Mouse (Mus musculus): ENCODE data around the gene Fam163b. TPM values are rescaled to one million over a fixed set of nuclear protein-coding genes. Genes with fewer than 3 reads are reported as not detected.

The Fam163b gene
- polyA plus RNA-seq, 1 experiment from 2014 or later: 0.79 TPM

DNA sequence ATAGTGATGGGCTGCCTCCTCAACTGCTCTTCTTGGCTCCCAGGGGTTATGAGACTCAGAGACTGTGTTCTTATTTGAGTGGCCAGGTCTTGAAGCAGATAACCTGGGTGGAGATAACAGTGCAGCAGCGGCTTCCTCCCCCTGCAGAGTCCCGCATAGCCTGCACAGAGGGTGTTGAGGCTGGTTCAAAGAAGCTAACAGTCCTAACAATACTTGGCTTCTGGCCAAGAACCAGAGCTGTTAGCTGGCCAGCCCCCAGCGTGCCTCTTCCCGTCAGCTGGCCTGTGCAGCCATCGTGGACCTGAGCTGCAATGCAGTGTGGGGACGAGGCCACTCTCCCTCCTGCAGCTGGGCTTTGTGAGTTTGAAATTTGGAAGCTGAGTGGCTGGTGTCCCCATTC, 44.5 kb downstream of the Fam163b start:
- H3K27ac ChIP-seq: peak overlapping the region; percentile 73
- peaks cover 9% of the 10 kb centered on the region; the same call in 1 of the 2 replicates for H3K36me3 ChIP-seq
- peaks cover 14% of the 10 kb centered on the region; the same call in 1 of the 2 replicates for H3K27me3 ChIP-seq (ENCODE audit: low read depth, poor library complexity, severe bottlenecking)
- H3K4me3 ChIP-seq: no peak overlapping the region
- DNase-seq (ENCODE audit: low spot score): no peak
- H3K4me1 ChIP-seq: peaks cover 31% of the 10 kb centered on the region
- H3K9me3 ChIP-seq (replicated peaks): no peaks in the 10 kb centered on the region
- WGBS: 47% methylated on average over 6 of the region's 6 CpGs

DNA sequence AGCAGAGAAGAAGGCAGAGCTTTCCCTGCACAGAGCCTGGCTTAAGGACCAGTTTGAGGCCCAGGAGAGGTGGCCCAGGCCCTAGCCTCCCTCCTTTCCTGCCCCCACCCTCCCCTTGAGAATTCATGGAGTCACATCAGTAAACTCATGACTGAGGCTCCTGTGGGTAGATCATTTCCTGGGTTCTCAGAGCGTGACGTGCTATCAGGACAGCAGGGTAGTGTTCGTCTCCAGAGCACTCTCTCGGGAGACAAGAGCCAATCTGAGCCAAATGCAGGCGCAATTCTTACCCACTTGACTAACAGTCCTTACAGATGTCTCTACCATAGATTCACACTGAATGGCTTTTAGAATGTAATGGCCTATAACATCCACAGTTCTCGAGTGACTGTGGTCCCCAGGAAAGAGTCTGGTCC, 45.0 kb downstream of the Fam163b start:
- H3K4me1 ChIP-seq: peaks cover 31% of the 10 kb centered on the region
- H3K4me3 ChIP-seq: no peak overlapping the region
- WGBS: 65% methylated on average over 6 of the region's 6 CpGs
- no peak for DNase-seq (ENCODE audit: low spot score)
- H3K36me3 ChIP-seq: peaks cover 9% of the 10 kb centered on the region; the same call in 1 of the 2 replicates
- no peaks in the 10 kb centered on the region for H3K9me3 ChIP-seq (replicated peaks)
- H3K27ac ChIP-seq: peak overlapping the region; percentile 73
- H3K27me3 ChIP-seq (ENCODE audit: low read depth, poor library complexity, severe bottlenecking): peaks cover 10% of the 10 kb centered on the region; the same call in 1 of the 2 replicates

DNA sequence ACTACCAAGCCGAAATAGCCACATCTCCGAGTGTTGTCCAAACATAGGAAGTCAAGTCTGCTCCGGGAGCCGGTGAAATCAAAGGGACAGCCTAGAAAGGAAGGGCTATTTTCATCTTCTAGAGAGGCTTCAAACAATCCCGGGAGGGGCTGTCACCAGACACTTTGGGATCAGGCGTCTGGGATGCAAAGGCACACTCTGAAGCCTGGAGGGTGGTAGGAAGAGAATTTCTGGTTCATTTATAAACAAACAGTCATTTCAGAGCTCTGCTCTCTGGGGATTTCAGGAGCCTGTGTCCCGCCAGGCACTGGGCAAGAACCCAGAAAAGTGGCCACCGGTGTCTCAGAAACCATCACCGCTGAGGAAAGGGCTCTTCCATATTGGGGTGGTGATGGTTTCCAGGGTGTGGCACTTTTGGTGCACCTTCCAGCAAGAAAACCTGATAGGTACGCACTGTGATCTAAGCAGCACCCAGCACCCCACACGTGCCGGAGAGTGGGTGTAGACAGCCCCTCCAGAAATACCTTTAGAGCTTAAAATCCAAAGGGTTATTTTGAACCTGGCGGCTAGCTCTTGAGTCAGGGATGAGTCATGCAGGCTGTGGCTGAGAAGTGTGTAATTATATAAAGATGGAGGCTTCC, 45.8 kb downstream of the Fam163b start:
- Histone ChIP-seq H3K4me1 (peaks cover 31% of the 10 kb centered on the region), H3K27me3 (ENCODE audit: low read depth, poor library complexity, severe bottlenecking) (peaks cover 10% of the 10 kb centered on the region; the same call in 1 of the 2 replicates), H3K27ac (0 out of 2 replicates have a peak overlapping the region, but pooled peaks have one; percentile 54), H3K9me3 (replicated peaks) (no peaks in the 10 kb centered on the region), H3K4me3 (no peak overlapping the region), H3K36me3 (peaks cover 9% of the 10 kb centered on the region; the same call in 1 of the 2 replicates)
- WGBS: 53% methylated on average over 13 of the region's 13 CpGs
- DNase-seq (ENCODE audit: low spot score): no peak

DNA sequence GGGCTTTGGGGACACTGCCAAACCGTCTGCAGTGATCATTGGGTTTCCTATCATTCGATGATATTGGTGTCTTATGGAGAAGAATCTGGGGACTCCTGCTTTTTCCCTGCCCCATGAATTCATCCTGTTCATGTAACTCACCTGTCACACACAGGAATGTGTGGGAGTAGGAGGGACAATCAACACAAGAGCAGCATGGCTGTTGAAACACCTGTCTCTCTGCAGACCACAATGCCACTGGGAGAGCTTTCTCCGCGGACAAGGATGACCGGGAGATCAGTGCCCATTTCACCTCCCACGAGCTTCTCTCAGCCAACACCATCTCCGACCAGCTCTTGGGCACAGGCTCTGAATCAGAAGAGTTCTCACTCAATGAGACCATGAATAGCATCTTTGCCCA, 47.1 kb downstream of the Fam163b start:
- Histone ChIP-seq H3K4me1 (peaks cover 29% of the 10 kb centered on the region), H3K4me3 (no peak overlapping the region), H3K27ac (no peak overlapping the region), H3K36me3 (peaks cover 14% of the 10 kb centered on the region; the same call in 1 of the 2 replicates), H3K27me3 (ENCODE audit: low read depth, poor library complexity, severe bottlenecking) (peaks cover 10% of the 10 kb centered on the region; the same call in 1 of the 2 replicates), H3K9me3 (replicated peaks) (no peaks in the 10 kb centered on the region)
- DNase-seq (ENCODE audit: low spot score): no peak
- 94% methylated on average over 7 of the region's 7 CpGs for WGBS

DNA sequence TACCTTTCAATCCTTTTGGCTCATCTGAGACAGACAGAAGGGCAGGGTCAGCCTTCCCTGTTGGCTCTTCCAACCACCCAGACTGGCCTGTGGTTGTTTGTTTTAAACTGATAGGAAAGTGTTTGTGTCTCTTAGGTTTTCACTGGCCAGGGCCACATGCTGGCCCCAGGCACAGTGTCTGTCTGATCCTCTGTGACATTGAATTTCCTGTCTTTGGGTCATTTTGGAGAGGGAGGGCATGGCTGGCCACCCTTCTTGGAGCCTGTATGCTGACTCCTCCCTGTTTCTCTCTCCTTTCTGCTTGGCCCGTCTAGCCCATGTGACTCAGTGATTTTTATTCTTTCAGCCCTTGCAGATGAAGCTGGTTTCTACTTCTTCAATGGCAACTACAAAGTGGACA, 53.1 kb downstream of the Fam163b start:
- H3K27me3 ChIP-seq (ENCODE audit: low read depth, poor library complexity, severe bottlenecking): no peaks in the 10 kb centered on the region
- no peaks in the 10 kb centered on the region for H3K9me3 ChIP-seq (replicated peaks)
- H3K4me1 ChIP-seq: peaks cover 50% of the 10 kb centered on the region
- WGBS: 55% methylated on average over 1 of the region's 1 CpGs
- H3K27ac ChIP-seq: 0 out of 2 replicates have a peak overlapping the region, but pooled peaks have one; percentile 0
- H3K4me3 ChIP-seq: no peak overlapping the region
- no peak for DNase-seq (ENCODE audit: low spot score)
- H3K36me3 ChIP-seq: peaks cover 18% of the 10 kb centered on the region; the same call in 1 of the 2 replicates

DNA sequence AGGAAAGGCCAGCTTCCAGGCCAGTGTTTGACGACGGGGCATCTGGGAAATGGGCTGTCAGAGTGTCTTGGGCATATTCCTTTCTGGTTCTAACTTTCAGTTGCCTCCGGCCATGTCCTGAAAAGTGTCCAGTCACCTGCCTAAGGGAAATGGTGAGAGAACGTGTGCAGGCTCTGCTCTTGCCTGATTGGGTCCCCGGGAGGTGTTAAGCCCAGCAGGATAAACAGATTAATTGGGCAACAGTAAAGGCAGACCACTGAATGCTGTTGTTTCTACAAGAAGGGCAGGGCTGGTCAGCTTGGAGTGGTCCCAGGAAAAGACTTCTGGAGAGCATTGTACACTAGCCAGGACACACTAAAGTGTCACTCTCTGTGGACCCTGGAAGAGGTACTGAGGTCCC, 53.6 kb downstream of the Fam163b start:
- Histone ChIP-seq H3K36me3 (peaks cover 15% of the 10 kb centered on the region; the same call in 1 of the 2 replicates), H3K27ac (no peak overlapping the region), H3K4me1 (peaks cover 56% of the 10 kb centered on the region), H3K27me3 (ENCODE audit: low read depth, poor library complexity, severe bottlenecking) (no peaks in the 10 kb centered on the region), H3K4me3 (no peak overlapping the region), H3K9me3 (replicated peaks) (no peaks in the 10 kb centered on the region)
- DNase-seq (ENCODE audit: low spot score): no peak
- 69% methylated on average over 5 of the region's 5 CpGs for WGBS

DNA sequence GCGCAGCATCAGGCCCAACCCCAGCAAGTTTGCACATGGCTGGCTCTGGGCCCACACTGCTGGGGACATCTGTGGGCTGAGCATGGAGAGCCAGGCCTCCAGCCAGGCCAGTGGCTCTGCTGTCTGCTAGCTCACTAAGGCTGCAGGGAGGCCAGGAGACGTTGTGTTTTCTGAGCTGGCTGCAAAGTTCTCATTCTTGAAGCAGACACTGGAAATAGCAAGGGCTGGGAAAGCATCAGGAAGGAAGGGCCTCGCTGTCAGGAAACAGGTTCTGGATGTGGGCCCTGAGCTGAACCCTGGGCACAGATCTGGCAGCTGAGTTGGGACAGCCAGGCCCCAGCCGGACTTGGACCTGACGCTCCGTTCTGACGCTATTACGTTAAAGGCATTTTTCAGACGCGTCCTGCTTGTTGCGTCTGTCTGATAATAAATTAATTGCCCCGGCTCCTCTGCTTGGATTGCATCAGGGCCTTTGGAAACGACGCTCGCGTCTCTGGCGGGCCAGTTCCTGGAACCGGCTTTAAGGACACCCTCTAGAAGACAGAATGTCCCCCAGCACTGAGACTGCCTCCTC, 54.1 kb downstream of the Fam163b start:
- H3K4me1 ChIP-seq: peaks cover 61% of the 10 kb centered on the region
- H3K9me3 ChIP-seq (replicated peaks): no peaks in the 10 kb centered on the region
- 69% methylated on average over 18 of the region's 18 CpGs for WGBS
- peak overlapping the region; percentile 17 for H3K27ac ChIP-seq
- peaks cover 11% of the 10 kb centered on the region; the same call in 1 of the 2 replicates for H3K36me3 ChIP-seq
- DNase-seq (ENCODE audit: low spot score): no peak
- H3K27me3 ChIP-seq (ENCODE audit: low read depth, poor library complexity, severe bottlenecking): no peaks in the 10 kb centered on the region
- H3K4me3 ChIP-seq: no peak overlapping the region

DNA sequence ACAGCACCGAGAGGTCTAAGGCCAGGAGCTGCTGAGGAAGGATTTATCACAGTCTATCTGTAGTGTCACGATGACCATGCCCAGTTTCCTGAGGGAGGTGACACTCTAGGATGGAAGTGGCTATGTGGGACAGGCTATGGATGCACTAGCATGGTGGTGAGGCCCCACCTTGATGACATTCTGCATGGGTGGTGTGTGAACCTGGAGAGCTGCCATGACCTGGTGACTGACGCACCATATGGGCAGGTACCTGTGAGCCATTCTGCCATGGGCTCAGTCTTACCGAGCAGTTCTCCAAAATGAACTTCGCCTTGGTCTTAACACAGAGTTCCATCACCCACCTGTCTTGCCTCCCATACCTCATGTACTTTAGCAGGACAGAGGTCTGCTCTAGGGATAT, 54.7 kb downstream of the Fam163b start:
- DNase-seq (ENCODE audit: low spot score): no peak
- no peaks in the 10 kb centered on the region for H3K27me3 ChIP-seq (ENCODE audit: low read depth, poor library complexity, severe bottlenecking)
- peaks cover 61% of the 10 kb centered on the region for H3K4me1 ChIP-seq
- no peaks in the 10 kb centered on the region for H3K9me3 ChIP-seq (replicated peaks)
- H3K36me3 ChIP-seq: peaks cover 11% of the 10 kb centered on the region; the same call in 1 of the 2 replicates
- 88% methylated on average over 5 of the region's 5 CpGs for whole genome bisulfite sequencing
- H3K27ac ChIP-seq: peak overlapping the region; percentile 42; the same call in 1 of the 2 replicates
- H3K4me3 ChIP-seq: no peak overlapping the region

DNA sequence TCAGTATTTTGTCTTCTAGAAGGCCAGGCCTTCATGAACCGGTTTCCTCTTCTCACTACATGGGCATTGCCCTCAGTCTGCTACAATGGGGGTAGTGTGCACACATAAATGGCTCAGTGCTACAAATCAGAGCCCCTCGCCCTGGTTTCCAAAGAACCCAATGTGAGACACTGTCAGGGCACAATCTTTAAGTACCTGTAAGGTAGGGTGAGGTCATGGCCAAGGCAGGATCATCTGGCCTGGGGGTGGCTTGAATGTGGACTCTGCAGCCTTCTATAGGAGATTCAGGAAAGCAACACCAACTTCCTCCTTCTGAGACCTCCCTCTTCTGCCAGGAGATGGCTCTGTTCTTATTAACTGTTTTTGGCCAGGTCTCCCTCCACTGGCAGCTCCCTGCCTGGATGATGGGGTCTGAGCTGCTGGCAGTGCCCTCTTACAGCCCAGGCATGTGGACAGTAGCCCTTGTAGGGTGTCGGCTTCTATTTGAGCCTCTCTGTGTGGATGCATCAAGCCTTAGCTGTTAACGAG, 55.7 kb downstream of the Fam163b start:
- Histone ChIP-seq H3K4me3 (no peak overlapping the region), H3K27ac (peak overlapping the region; percentile 42; the same call in 1 of the 2 replicates), H3K36me3 (peaks cover 14% of the 10 kb centered on the region; the same call in 1 of the 2 replicates), H3K27me3 (ENCODE audit: low read depth, poor library complexity, severe bottlenecking) (0 out of 2 replicates have a peak, but pooled peaks cover 5% of the 10 kb centered on the region), H3K9me3 (replicated peaks) (no peaks in the 10 kb centered on the region), H3K4me1 (peaks cover 71% of the 10 kb centered on the region)
- WGBS: 91% methylated on average over 4 of the region's 4 CpGs
- DNase-seq (ENCODE audit: low spot score): no peak

DNA sequence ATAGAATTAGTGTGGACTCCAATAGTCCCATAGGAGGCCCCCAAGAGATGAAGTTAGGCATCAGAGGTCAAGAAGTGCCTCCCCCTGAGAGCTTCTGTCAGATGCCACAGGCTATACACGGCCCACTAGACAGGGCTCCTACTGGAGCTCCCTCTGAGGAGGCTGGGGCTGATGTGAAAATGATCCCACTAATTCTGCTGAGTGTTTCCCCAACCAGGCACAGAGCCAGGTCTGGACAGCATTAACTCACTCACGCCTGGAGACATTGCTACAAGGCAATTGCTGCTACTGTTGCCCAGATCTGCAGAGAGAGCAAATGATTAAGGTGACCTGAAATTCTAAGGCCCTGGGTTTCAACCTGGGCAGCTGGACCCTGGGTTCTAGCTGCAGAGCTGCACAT, 56.5 kb downstream of the Fam163b start:
- DNase-seq (ENCODE audit: low spot score): no peak
- H3K4me1 ChIP-seq: peaks cover 77% of the 10 kb centered on the region
- H3K4me3 ChIP-seq: no peak overlapping the region
- H3K36me3 ChIP-seq: peaks cover 14% of the 10 kb centered on the region; the same call in 1 of the 2 replicates
- H3K27me3 ChIP-seq (ENCODE audit: low read depth, poor library complexity, severe bottlenecking): 0 out of 2 replicates have a peak, but pooled peaks cover 5% of the 10 kb centered on the region
- H3K9me3 ChIP-seq (replicated peaks): no peaks in the 10 kb centered on the region
- peak overlapping the region; percentile 61 for H3K27ac ChIP-seq
- 28% methylated on average over 2 of the region's 2 CpGs for WGBS

DNA sequence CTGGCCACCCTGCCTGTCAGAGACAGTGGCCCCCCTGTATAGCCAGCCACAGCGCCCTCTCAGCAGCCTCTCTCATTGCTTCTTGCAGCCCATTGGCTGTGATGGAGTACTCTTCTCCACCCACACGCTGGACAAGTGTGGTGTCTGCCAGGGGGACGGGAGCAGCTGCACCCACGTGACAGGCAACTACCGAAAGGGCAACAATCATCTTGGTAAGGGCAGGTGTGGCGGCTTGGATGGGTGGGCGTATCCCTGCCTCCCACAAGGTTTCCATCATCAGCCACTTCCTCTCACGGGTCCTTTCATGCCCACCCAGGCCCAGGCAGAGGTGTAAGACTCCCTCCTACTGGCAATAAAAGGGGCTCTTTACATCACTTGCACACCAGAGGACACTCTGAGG, 57.3 kb downstream of the Fam163b start:
- Histone ChIP-seq H3K27me3 (ENCODE audit: low read depth, poor library complexity, severe bottlenecking) (0 out of 2 replicates have a peak, but pooled peaks cover 5% of the 10 kb centered on the region), H3K27ac (peak overlapping the region; percentile 61), H3K4me3 (no peak overlapping the region), H3K9me3 (replicated peaks) (no peaks in the 10 kb centered on the region), H3K4me1 (peaks cover 83% of the 10 kb centered on the region), H3K36me3 (peaks cover 7% of the 10 kb centered on the region; the same call in 1 of the 2 replicates)
- 39% methylated on average over 8 of the region's 8 CpGs for WGBS
- DNase-seq (ENCODE audit: low spot score): no peak

DNA sequence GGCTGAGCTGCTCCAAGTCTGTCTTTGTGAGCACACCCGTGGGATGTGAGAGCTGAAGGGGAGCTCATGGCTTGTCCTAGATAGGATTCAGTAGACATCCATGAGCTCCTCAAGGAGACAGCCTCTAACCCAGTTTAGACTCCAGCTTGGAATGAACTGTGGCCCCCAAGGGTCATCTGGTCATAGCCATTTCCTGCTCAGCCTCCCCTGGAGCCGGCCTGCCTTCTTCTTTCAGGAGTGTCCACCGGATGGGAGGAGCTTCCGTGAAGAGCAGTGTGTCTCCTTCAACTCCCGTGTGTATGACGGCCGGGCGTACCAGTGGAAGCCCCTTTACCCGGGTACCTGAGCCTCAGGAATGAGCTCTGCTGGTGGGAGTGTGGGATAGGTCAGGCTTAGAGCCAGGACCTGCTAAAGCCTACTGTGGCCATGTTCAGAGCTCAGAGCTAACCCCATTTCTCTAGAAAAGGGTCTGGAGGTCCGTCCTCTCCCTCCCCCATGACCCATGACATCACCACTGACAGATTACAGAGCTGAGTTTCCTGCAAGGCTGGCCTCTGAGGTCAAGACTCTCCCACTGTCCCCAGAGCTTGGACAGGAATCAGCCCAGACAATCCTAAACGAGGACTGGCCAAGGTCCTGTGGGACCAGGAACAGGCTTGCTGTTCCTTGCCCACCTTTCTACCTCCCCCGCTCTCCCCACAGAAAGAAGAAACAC, 58.4 kb downstream of the Fam163b start:
- Histone ChIP-seq H3K4me3 (no peak overlapping the region), H3K27me3 (ENCODE audit: low read depth, poor library complexity, severe bottlenecking) (0 out of 2 replicates have a peak, but pooled peaks cover 5% of the 10 kb centered on the region), H3K9me3 (replicated peaks) (no peaks in the 10 kb centered on the region), H3K27ac (peak overlapping the region; percentile 61), H3K4me1 (peaks cover 86% of the 10 kb centered on the region), H3K36me3 (peaks cover 3% of the 10 kb centered on the region; the same call in 1 of the 2 replicates)
- no peak for DNase-seq (ENCODE audit: low spot score)
- WGBS: 71% methylated on average over 12 of the region's 12 CpGs

Data from limb, embryonic 10.5 days (tissue).